Mouse (Mus musculus): ENCODE data around the gene Atxn7l1. TPM values are rescaled to one million over a fixed set of nuclear protein-coding genes. Genes with fewer than 3 reads are reported as not detected.
A peak's percentile ranks its signal among the peaks of the same experiment; 100 is the strongest.

Atxn7l1 gene
- polyA plus RNA-seq, 1 experiment from 2014 or later: 21.3 TPM

DNA sequence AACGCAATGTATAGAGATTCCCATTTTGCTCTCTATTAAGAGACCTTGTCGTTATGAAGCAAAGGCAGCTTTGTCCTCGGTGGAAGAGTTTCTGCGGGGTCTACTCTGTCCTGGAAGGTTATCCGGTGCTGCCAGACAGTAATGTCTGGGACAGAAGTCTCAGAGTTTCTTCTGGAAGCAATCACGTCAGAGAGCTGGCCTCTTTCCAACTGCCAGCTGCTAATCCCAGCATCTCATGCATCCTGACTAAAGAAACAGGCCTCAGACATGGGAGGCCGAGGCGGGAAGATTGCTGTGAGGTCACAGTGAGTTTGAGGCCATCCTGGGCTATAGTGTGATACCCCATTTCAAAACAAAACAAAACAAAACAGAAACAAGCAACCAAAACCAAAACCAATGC lies 3.0 kb upstream of the Atxn7l1 start:
- Histone ChIP-seq H3K4me2 (ENCODE audit: low read depth) (no peak overlapping the region), H3K9me3 (ENCODE audit: control insufficient read depth, low read length) (no peaks in the 10 kb centered on the region), H3K36me3 (ENCODE audit: control insufficient read depth, insufficient read depth, low read length) (no peaks in the 10 kb centered on the region), H3K9ac (ENCODE audit: low read length) (no peak overlapping the region), H3K4me3 (ENCODE audit: low read depth, low read length) (no peak overlapping the region), H3K27ac (ENCODE audit: low read depth, low read length) (no peak overlapping the region), H3K27me3 (ENCODE audit: control insufficient read depth, insufficient read depth, low read length) (0 out of 2 replicates have a peak, but pooled peaks cover 2% of the 10 kb centered on the region), H3K4me1 (ENCODE audit: control insufficient read depth, insufficient read depth, low read length) (peaks cover 4% of the 10 kb centered on the region; the same call in 1 of the 2 replicates)
- ATAC-seq (ENCODE audit: insufficient read depth, low FRiP score, low TSS enrichment) (no peak), DNase-seq (ENCODE audit: low spot score) (no peak)
- 84% methylated on average over 8 of the region's 8 CpGs for WGBS

DNA sequence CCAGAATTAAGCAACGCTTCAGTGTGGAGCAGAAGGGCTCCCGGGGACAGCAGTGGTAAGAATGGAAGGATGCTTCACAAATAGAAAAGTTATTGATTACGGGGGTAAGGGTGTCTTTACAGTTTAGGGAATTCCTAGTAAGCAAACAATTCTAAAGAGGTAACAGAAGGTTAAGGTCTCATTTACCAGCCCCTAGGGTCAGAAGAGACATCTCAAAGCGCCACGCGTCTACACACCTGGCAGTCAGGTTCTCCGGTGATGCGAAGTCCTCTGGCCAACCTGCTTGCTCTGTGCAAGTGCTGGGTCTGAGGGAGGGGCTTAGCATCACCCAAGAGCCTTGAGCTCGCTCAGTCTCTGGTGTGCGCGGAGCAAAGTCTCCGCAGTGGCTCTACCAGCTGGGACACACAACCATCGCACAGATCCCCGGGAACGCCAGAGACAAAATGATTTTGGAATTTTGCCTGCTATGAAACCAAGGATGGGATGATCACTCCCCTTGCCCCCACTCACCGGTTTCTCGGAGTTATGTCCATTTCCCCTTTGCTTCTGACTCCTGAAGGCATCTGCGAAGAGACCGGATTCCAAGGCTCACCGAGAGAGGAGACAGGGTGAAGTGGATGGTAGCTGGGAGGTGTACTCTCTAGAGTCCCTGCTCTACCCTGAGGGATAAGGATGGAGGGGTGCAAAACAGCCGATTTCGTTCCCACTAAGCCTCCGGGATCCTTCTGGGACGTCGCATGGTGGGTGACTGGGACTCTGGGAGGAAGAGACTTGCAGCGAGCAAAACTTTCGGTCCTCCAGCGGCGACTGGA lies 665 bp upstream of the Atxn7l1 start:
- DNase-seq (ENCODE audit: low spot score): peak; percentile 55
- H3K27ac ChIP-seq (ENCODE audit: low read depth, low read length): no peak overlapping the region
- 6% methylated on average over 29 of the region's 29 CpGs for WGBS

DNA sequence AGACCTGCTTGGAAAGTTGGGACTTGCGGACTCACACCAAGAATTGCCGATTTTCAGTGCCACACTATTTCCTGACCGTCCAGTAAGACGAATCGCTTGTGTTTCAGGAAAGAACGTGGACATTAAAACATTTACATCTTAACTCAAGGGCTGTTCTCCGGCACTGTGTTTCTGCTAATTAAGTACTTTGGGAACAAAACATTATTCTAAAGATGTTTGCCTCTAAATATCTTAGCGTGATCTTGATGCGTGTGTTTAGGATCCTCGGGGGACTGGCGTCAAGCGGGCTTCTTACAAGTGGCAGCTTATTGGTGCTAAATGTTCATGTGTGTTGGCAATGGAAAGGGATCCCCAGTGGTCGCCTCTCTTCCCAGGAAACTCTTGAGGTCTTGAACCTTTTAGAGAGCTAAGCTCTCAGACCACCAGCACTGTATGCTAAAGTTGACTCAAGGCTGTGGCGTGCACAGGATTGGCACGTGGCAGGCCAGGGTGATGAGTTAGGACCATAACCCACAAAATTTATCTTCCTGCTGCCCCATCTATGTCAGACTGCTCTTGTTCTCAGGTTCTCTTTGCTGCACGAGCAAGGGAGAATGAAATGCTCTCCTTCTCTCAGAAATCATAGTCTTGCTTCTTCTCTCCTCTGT lies 2.2 kb downstream of the Atxn7l1 start:
- no peak for ATAC-seq (ENCODE audit: insufficient read depth, low FRiP score, low TSS enrichment)
- Histone ChIP-seq H3K27me3 (ENCODE audit: control insufficient read depth, insufficient read depth, low read length) (0 out of 2 replicates have a peak, but pooled peaks cover 2% of the 10 kb centered on the region), H3K4me1 (ENCODE audit: control insufficient read depth, insufficient read depth, low read length) (peaks cover 4% of the 10 kb centered on the region; the same call in 1 of the 2 replicates), H3K4me2 (ENCODE audit: low read depth) (no peak overlapping the region), H3K9ac (ENCODE audit: low read length) (no peak overlapping the region), H3K36me3 (ENCODE audit: control insufficient read depth, insufficient read depth, low read length) (no peaks in the 10 kb centered on the region), H3K27ac (ENCODE audit: low read depth, low read length) (no peak overlapping the region), H3K4me3 (ENCODE audit: low read depth, low read length) (no peak overlapping the region), H3K9me3 (ENCODE audit: control insufficient read depth, low read length) (no peaks in the 10 kb centered on the region)
- no peak for DNase-seq (ENCODE audit: low spot score)
- 93% methylated on average over 16 of the region's 16 CpGs for WGBS

More for the DNA sequence above, 665 bp upstream of the Atxn7l1 start:
- peak; percentile 75 for ATAC-seq (ENCODE audit: insufficient read depth, low FRiP score, low TSS enrichment)
- H3K27me3 ChIP-seq (ENCODE audit: control insufficient read depth, insufficient read depth, low read length): 0 out of 2 replicates have a peak, but pooled peaks cover 2% of the 10 kb centered on the region
- H3K36me3 ChIP-seq (ENCODE audit: control insufficient read depth, insufficient read depth, low read length): no peaks in the 10 kb centered on the region
- H3K4me2 ChIP-seq (ENCODE audit: low read depth): peak overlapping the region; percentile 96
- H3K4me1 ChIP-seq (ENCODE audit: control insufficient read depth, insufficient read depth, low read length): peaks cover 4% of the 10 kb centered on the region; the same call in 1 of the 2 replicates
- H3K9ac ChIP-seq (ENCODE audit: low read length): peak overlapping the region; percentile 64
- H3K4me3 ChIP-seq (ENCODE audit: low read depth, low read length): peak overlapping the region; percentile 71
- H3K9me3 ChIP-seq (ENCODE audit: control insufficient read depth, low read length): no peaks in the 10 kb centered on the region

DNA sequence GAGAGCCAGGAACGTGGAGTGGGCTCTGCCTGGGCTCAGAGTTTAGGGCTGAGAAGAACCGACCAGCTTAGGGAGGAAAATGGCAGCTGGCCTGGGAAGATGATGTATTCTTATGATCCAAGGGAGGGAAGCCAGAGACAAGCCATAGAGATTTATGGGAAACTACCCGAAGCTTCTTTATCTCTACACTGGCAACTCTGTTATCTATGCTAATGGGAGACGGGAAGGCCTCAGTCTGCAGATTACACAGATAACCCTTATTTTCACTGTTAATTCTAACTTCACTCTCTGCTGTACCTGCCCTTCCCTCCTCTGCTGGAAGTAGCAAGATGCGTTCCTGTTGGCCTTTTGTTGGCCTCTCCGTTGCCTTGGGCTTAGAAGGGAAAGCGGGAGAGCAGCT lies 5.6 kb downstream of the Atxn7l1 start:
- Histone ChIP-seq H3K9ac (ENCODE audit: low read length) (no peak overlapping the region), H3K4me1 (ENCODE audit: control insufficient read depth, insufficient read depth, low read length) (no peaks in the 10 kb centered on the region), H3K9me3 (ENCODE audit: control insufficient read depth, low read length) (no peaks in the 10 kb centered on the region), H3K36me3 (ENCODE audit: control insufficient read depth, insufficient read depth, low read length) (no peaks in the 10 kb centered on the region), H3K4me3 (ENCODE audit: low read depth, low read length) (no peak overlapping the region), H3K4me2 (ENCODE audit: low read depth) (no peak overlapping the region), H3K27ac (ENCODE audit: low read depth, low read length) (no peak overlapping the region), H3K27me3 (ENCODE audit: control insufficient read depth, insufficient read depth, low read length) (no peaks in the 10 kb centered on the region)
- DNase-seq (ENCODE audit: low spot score) (no peak), ATAC-seq (ENCODE audit: insufficient read depth, low FRiP score, low TSS enrichment) (no peak)
- 81% methylated on average over 7 of the region's 7 CpGs for WGBS

DNA sequence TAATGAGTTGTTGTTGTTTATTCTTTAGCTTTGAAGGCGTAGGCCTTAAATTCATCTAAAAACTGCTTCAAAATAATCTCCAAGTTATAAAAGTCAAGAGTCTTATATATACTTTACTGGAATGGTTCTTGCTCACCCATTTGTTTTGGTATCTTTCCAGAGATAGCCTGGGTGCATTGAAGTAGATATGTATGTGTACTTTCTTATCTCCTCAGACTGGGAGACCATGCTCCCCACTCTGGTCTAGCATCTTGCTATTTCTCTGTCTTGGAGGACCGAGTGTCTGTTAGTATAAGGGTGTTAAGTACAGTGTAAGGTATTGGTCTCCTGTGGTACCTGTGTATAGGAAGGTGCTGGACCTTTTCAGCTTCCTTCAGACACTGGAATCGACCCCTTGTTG lies 6.4 kb downstream of the Atxn7l1 start:
- Histone ChIP-seq H3K36me3 (ENCODE audit: control insufficient read depth, insufficient read depth, low read length) (no peaks in the 10 kb centered on the region), H3K4me3 (ENCODE audit: low read depth, low read length) (no peak overlapping the region), H3K27me3 (ENCODE audit: control insufficient read depth, insufficient read depth, low read length) (no peaks in the 10 kb centered on the region), H3K27ac (ENCODE audit: low read depth, low read length) (no peak overlapping the region), H3K9me3 (ENCODE audit: control insufficient read depth, low read length) (no peaks in the 10 kb centered on the region), H3K4me2 (ENCODE audit: low read depth) (no peak overlapping the region), H3K4me1 (ENCODE audit: control insufficient read depth, insufficient read depth, low read length) (no peaks in the 10 kb centered on the region), H3K9ac (ENCODE audit: low read length) (no peak overlapping the region)
- ATAC-seq (ENCODE audit: insufficient read depth, low FRiP score, low TSS enrichment) (no peak), DNase-seq (ENCODE audit: low spot score) (no peak)
- WGBS: 94% methylated on average over 3 of the region's 3 CpGs

- DNase-seq (ENCODE audit: low spot score) (no peak), ATAC-seq (ENCODE audit: insufficient read depth, low FRiP score, low TSS enrichment) (no peak)
- no peak overlapping the region for H3K4me2 ChIP-seq (ENCODE audit: low read depth)
- H3K4me3 ChIP-seq (ENCODE audit: low read depth, low read length): no peak overlapping the region
- H3K9me3 ChIP-seq (ENCODE audit: control insufficient read depth, low read length): no peaks in the 10 kb centered on the region
- H3K36me3 ChIP-seq (ENCODE audit: control insufficient read depth, insufficient read depth, low read length): no peaks in the 10 kb centered on the region
- H3K9ac ChIP-seq (ENCODE audit: low read length): no peak overlapping the region
- H3K4me1 ChIP-seq (ENCODE audit: control insufficient read depth, insufficient read depth, low read length): no peaks in the 10 kb centered on the region
- H3K27ac ChIP-seq (ENCODE audit: low read depth, low read length): no peak overlapping the region
- WGBS: 97% methylated on average over 3 of the region's 3 CpGs
- no peaks in the 10 kb centered on the region for H3K27me3 ChIP-seq (ENCODE audit: control insufficient read depth, insufficient read depth, low read length)
Observed at GRCm38 (mm10) chr12:33154732-33155131, 7.2 kb downstream of the Atxn7l1 start.

- Histone ChIP-seq H3K4me3 (ENCODE audit: low read depth, low read length) (no peak overlapping the region), H3K27me3 (ENCODE audit: control insufficient read depth, insufficient read depth, low read length) (no peaks in the 10 kb centered on the region), H3K27ac (ENCODE audit: low read depth, low read length) (no peak overlapping the region), H3K9me3 (ENCODE audit: control insufficient read depth, low read length) (no peaks in the 10 kb centered on the region), H3K36me3 (ENCODE audit: control insufficient read depth, insufficient read depth, low read length) (no peaks in the 10 kb centered on the region), H3K4me2 (ENCODE audit: low read depth) (no peak overlapping the region), H3K4me1 (ENCODE audit: control insufficient read depth, insufficient read depth, low read length) (no peaks in the 10 kb centered on the region), H3K9ac (ENCODE audit: low read length) (no peak overlapping the region)
- ATAC-seq (ENCODE audit: insufficient read depth, low FRiP score, low TSS enrichment) (no peak), DNase-seq (ENCODE audit: low spot score) (no peak)
- 92% methylated on average over 7 of the region's 7 CpGs for WGBS
Observed at GRCm38 (mm10) chr12:33156334-33157018, 9.0 kb downstream of the Atxn7l1 start.

DNA sequence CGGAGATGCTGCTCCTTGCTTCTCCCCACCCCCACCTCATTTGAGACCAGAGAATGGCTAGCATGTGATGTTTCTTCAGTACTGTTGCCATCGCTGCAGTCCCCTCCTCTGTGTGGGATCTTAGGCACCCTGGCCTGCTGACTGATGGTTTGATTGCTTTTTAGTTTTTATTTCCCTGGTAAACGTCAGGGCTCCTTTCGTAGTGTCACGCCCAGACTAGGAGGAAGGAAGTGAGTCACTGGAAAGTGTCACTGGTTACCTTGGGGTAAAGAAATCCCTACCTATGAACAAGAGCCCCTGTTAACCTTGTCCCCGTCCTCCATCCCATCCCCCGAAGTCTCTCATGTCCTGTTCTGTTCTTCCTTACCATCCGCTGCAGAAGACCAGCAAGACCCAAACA lies 10.8 kb downstream of the Atxn7l1 start:
- DNase-seq (ENCODE audit: low spot score): no peak
- Histone ChIP-seq H3K36me3 (ENCODE audit: control insufficient read depth, insufficient read depth, low read length) (no peaks in the 10 kb centered on the region), H3K9me3 (ENCODE audit: control insufficient read depth, low read length) (no peaks in the 10 kb centered on the region), H3K4me1 (ENCODE audit: control insufficient read depth, insufficient read depth, low read length) (0 out of 2 replicates have a peak, but pooled peaks cover 3% of the 10 kb centered on the region), H3K27ac (ENCODE audit: low read depth, low read length) (no peak overlapping the region), H3K27me3 (ENCODE audit: control insufficient read depth, insufficient read depth, low read length) (no peaks in the 10 kb centered on the region), H3K9ac (ENCODE audit: low read length) (no peak overlapping the region), H3K4me3 (ENCODE audit: low read depth, low read length) (no peak overlapping the region), H3K4me2 (ENCODE audit: low read depth) (no peak overlapping the region)
- 59% methylated on average over 8 of the region's 8 CpGs for WGBS
- ATAC-seq (ENCODE audit: insufficient read depth, low FRiP score, low TSS enrichment): no peak

Measured in neural tube, embryonic 11.5 days (tissue).